Mouse (Mus musculus) midbrain, embryonic 15.5 days (tissue): ENCODE results near the gene Ctcfl. TPM values are rescaled to one million over a fixed set of nuclear protein-coding genes. Genes with fewer than 3 reads are reported as not detected.
"Not testable (repeated sequence)": the region's sequence is repeated elsewhere in the genome, so short reads cannot be mapped to it uniquely, and the experiment has no call there.

Source experiments
- ATAC-seq: fragments of 200-750 bp; cut with Nextera tagmentation; replicated peaks from 2 replicates; pipeline ENCODE4 v1.8.0; 2017; ENCODE audit warnings: moderate TSS enrichment
- H3K27ac ChIP-seq: fragments of 300-500 bp; sonication (generic); 2 replicates; pipeline ENCODE4 v1.5.1; 2015; ENCODE audit warnings: mild to moderate bottlenecking, inconsistent platforms
- H3K27me3 ChIP-seq: fragments of 300-500 bp; sonication (generic); replicated peaks from 2 replicates; pipeline ENCODE4 v1.6.1; 2015; ENCODE audit warnings: inconsistent platforms
- H3K36me3 ChIP-seq: fragments of 300-500 bp; sonication (generic); replicated peaks from 2 replicates; pipeline ENCODE4 v1.6.1; 2015; ENCODE audit warnings: inconsistent platforms
- H3K4me1 ChIP-seq: fragments of 300-500 bp; sonication (generic); 2 replicates; pipeline ENCODE4 v1.6.1; 2015; ENCODE audit warnings: inconsistent platforms
- H3K4me2 ChIP-seq: fragments of 300-500 bp; sonication (generic); 2 replicates; pipeline ENCODE4 v1.6.1; 2015; ENCODE audit warnings: inconsistent platforms, mild to moderate bottlenecking, moderate library complexity
- H3K4me3 ChIP-seq: fragments of 300-500 bp; sonication (generic); 2 replicates; pipeline ENCODE4 v1.5.1; 2015; ENCODE audit warnings: mild to moderate bottlenecking, inconsistent platforms
- H3K9ac ChIP-seq: fragments of 300-500 bp; sonication (generic); 2 replicates; pipeline ENCODE4 v1.6.1; 2015; ENCODE audit warnings: mild to moderate bottlenecking, inconsistent platforms
- H3K9me3 ChIP-seq: fragments of 300-500 bp; sonication (generic); 2 replicates; pipeline ENCODE4 v1.6.1; 2016; ENCODE audit warnings: inconsistent platforms
- WGBS: fragments of 180-500 bp; shearing (Covaris S2); methylation state at CpG from one replicate; pipeline ENCODE4 v1.1.7; 2015; ENCODE audit warnings: mixed read lengths; 5-methylcytosine and 5-hydroxymethylcytosine counted together
- polyA plus RNA-seq: library from polyadenylated mRNA; unstranded; fragments of >200 nt; fragmentation: Nextera tagmentation; extraction: Ambion mirVana; gene quantifications from 2 replicates; pipeline ENCODE4 v1.2.1, GENCODE M21; 2015

Ctcfl gene
- polyA plus RNA-seq, 1 experiment from 2014 or later: 0.14 TPM

- H3K4me3 ChIP-seq: no peak overlapping the region
- no peak for ATAC-seq
- no peak overlapping the region for H3K27ac ChIP-seq
- peaks cover 6% of the 10 kb centered on the region; the same call in 1 of the 2 replicates for H3K4me1 ChIP-seq
- H3K4me2 ChIP-seq: no peak overlapping the region
- H3K36me3 ChIP-seq: no peaks in the 10 kb centered on the region
- no peak overlapping the region for H3K9ac ChIP-seq
- no peaks in the 10 kb centered on the region for H3K27me3 ChIP-seq
- no peaks in the 10 kb centered on the region for H3K9me3 ChIP-seq
- 54% methylated on average over 9 of the region's 9 CpGs for WGBS
These were observed 15.4 kb upstream of the Ctcfl start for GRCm38 (mm10) chr2:173134695-173135094.

- H3K4me3 ChIP-seq: no peak overlapping the region
- H3K36me3 ChIP-seq: no peaks in the 10 kb centered on the region
- H3K4me1 ChIP-seq: no peaks in the 10 kb centered on the region
- no peak overlapping the region for H3K9ac ChIP-seq
- no peaks in the 10 kb centered on the region for H3K27me3 ChIP-seq
- ATAC-seq: no peak
- no peak overlapping the region for H3K4me2 ChIP-seq
- no peaks in the 10 kb centered on the region for H3K9me3 ChIP-seq
- H3K27ac ChIP-seq: no peak overlapping the region
- 68% methylated on average over 8 of the region's 8 CpGs for WGBS
These were observed 13.5 kb upstream of the Ctcfl start for GRCm38 (mm10) chr2:173132794-173133300.

GRCm38 (mm10) chr2:173132262-173132661, 12.9 kb upstream of the Ctcfl start:
- H3K9ac ChIP-seq: no peak overlapping the region
- no peaks in the 10 kb centered on the region for H3K36me3 ChIP-seq
- no peak for ATAC-seq
- no peak overlapping the region for H3K27ac ChIP-seq
- H3K4me2 ChIP-seq: no peak overlapping the region
- WGBS: 69% methylated on average over 13 of the region's 13 CpGs
- no peaks in the 10 kb centered on the region for H3K9me3 ChIP-seq
- H3K4me1 ChIP-seq: no peaks in the 10 kb centered on the region
- no peaks in the 10 kb centered on the region for H3K27me3 ChIP-seq
- no peak overlapping the region for H3K4me3 ChIP-seq

- WGBS: 82% methylated on average over 2 of the region's 2 CpGs
- H3K4me3 ChIP-seq: no peak overlapping the region
- H3K4me1 ChIP-seq: no peaks in the 10 kb centered on the region
- no peaks in the 10 kb centered on the region for H3K27me3 ChIP-seq
- no peaks in the 10 kb centered on the region for H3K36me3 ChIP-seq
- no peak for ATAC-seq
- H3K9ac ChIP-seq: no peak overlapping the region
- no peak overlapping the region for H3K27ac ChIP-seq
- no peaks in the 10 kb centered on the region for H3K9me3 ChIP-seq
- no peak overlapping the region for H3K4me2 ChIP-seq
These were observed 9.8 kb upstream of the Ctcfl start for GRCm38 (mm10) chr2:173129111-173129510.

GRCm38 (mm10) chr2:173126386-173126785, 7.1 kb upstream of the Ctcfl start:
- H3K9me3 ChIP-seq: no peaks in the 10 kb centered on the region
- 89% methylated on average over 4 of the region's 4 CpGs for WGBS
- no peak overlapping the region for H3K4me3 ChIP-seq
- no peak overlapping the region for H3K27ac ChIP-seq
- no peak for ATAC-seq
- H3K4me1 ChIP-seq: no peaks in the 10 kb centered on the region
- no peaks in the 10 kb centered on the region for H3K27me3 ChIP-seq
- H3K36me3 ChIP-seq: no peaks in the 10 kb centered on the region
- H3K9ac ChIP-seq: no peak overlapping the region
- H3K4me2 ChIP-seq: no peak overlapping the region

GRCm38 (mm10) chr2:173124022-173124735, 4.9 kb upstream of the Ctcfl start:
- Histone ChIP-seq H3K36me3 (no peaks in the 10 kb centered on the region), H3K4me2 (no peak overlapping the region), H3K9ac (no peak overlapping the region), H3K4me1 (no peaks in the 10 kb centered on the region), H3K27me3 (no peaks in the 10 kb centered on the region), H3K27ac (no peak overlapping the region), H3K4me3 (no peak overlapping the region), H3K9me3 (no peaks in the 10 kb centered on the region)
- WGBS: 89% methylated on average over 7 of the region's 7 CpGs
- no peak for ATAC-seq

- 72% methylated on average over 4 of the region's 4 CpGs for WGBS
- H3K9me3 ChIP-seq, H3K27ac ChIP-seq, H3K27me3 ChIP-seq, H3K4me2 ChIP-seq, H3K9ac ChIP-seq, H3K4me3 ChIP-seq, ATAC-seq, H3K4me1 ChIP-seq, H3K36me3 ChIP-seq: not testable (repeated sequence)
These were observed 792 bp upstream of the Ctcfl start for GRCm38 (mm10) chr2:173120117-173120516.

GRCm38 (mm10) chr2:173113796-173114195, 5.5 kb downstream of the Ctcfl start:
- WGBS: 72% methylated on average over 3 of the region's 3 CpGs
- not testable (repeated sequence) for H3K36me3 ChIP-seq, H3K4me1 ChIP-seq, ATAC-seq, H3K27me3 ChIP-seq, H3K4me3 ChIP-seq, H3K9me3 ChIP-seq, H3K27ac ChIP-seq, H3K9ac ChIP-seq, H3K4me2 ChIP-seq

- no peaks in the 10 kb centered on the region for H3K27me3 ChIP-seq
- ATAC-seq: no peak
- 89% methylated on average over 9 of the region's 9 CpGs for WGBS
These were observed 8.8 kb downstream of the Ctcfl start for GRCm38 (mm10) chr2:173110571-173110970.

GRCm38 (mm10) chr2:173109510-173109909, 9.8 kb downstream of the Ctcfl start:
- Histone ChIP-seq H3K4me1 (no peaks in the 10 kb centered on the region), H3K36me3 (no peaks in the 10 kb centered on the region), H3K27ac (no peak overlapping the region), H3K27me3 (no peaks in the 10 kb centered on the region), H3K9me3 (no peaks in the 10 kb centered on the region), H3K4me3 (no peak overlapping the region), H3K9ac (no peak overlapping the region), H3K4me2 (no peak overlapping the region)
- ATAC-seq: no peak
- WGBS: 94% methylated on average over 7 of the region's 7 CpGs

More at GRCm38 (mm10) chr2:173110571-173110970, 8.8 kb downstream of the Ctcfl start:
- H3K27ac ChIP-seq: no peak overlapping the region
- H3K4me3 ChIP-seq: no peak overlapping the region
- no peaks in the 10 kb centered on the region for H3K36me3 ChIP-seq
- H3K4me1 ChIP-seq: no peaks in the 10 kb centered on the region
- no peaks in the 10 kb centered on the region for H3K9me3 ChIP-seq
- no peak overlapping the region for H3K4me2 ChIP-seq
- no peak overlapping the region for H3K9ac ChIP-seq

- Histone ChIP-seq H3K4me1 (no peaks in the 10 kb centered on the region), H3K4me2 (no peak overlapping the region), H3K9ac (no peak overlapping the region), H3K27me3 (no peaks in the 10 kb centered on the region), H3K4me3 (no peak overlapping the region), H3K27ac (no peak overlapping the region), H3K9me3 (no peaks in the 10 kb centered on the region), H3K36me3 (no peaks in the 10 kb centered on the region)
- WGBS: 84% methylated on average over 6 of the region's 6 CpGs
- ATAC-seq: no peak
These were observed 10.7 kb downstream of the Ctcfl start for GRCm38 (mm10) chr2:173108509-173109190.

- ATAC-seq: peak; percentile 37; the same call in 1 of the 2 replicates
- Histone ChIP-seq H3K9ac (no peak overlapping the region), H3K27ac (no peak overlapping the region), H3K27me3 (no peaks in the 10 kb centered on the region), H3K36me3 (no peaks in the 10 kb centered on the region), H3K4me3 (no peak overlapping the region), H3K9me3 (no peaks in the 10 kb centered on the region), H3K4me1 (no peaks in the 10 kb centered on the region), H3K4me2 (no peak overlapping the region)
- WGBS: 18% methylated on average over 14 of the region's 14 CpGs
These were observed 12.2 kb downstream of the Ctcfl start for GRCm38 (mm10) chr2:173106889-173107785.
